Mouse (Mus musculus) heart, postnatal 14 days (tissue): ENCODE results near the gene Mrfap1. TPM values are rescaled to one million over a fixed set of nuclear protein-coding genes. Genes with fewer than 3 reads are reported as not detected.
A peak's percentile ranks its signal among the peaks of the same experiment; 100 is the strongest.
"Not testable (repeated sequence)": the region's sequence is repeated elsewhere in the genome, so short reads cannot be mapped to it uniquely, and the experiment has no call there.

Experiments used
- DNase-seq, 2 experiments: peaks; one replicate each; pipeline ENCODE4 v3.0.0; 2021 to 2022
- intact Hi-C: fragments of 180-260 bp; cut with DNase I; formaldehyde crosslinking; loops from one replicate; pipeline ENCODE4 v1.15.1; 2025
- total RNA-seq, 2 experiments: library from RNA; stranded (reverse); gene quantifications; 2 replicates each; pipeline ENCODE4 v1.2.3; 2021

The Mrfap1 gene
- total RNA-seq, 2 experiments from 2014 or later = 270 to 275 TPM

GRCm38 (mm10) chr5:36795647-36796295 is 801 bp downstream of the Mrfap1 start:
- peak; percentile 75 to 77 for DNase-seq
- intact Hi-C loops = not testable (repeated sequence)

- no peak for DNase-seq
- intact Hi-C loops = loop anchor here (5.0 kb wide), 1 partner anchor 95 kb away; the partner anchor contains the start of gene D5Ertd579e
These were observed 4.7 kb downstream of the Mrfap1 start for GRCm38 (mm10) chr5:36791861-36792260.

GRCm38 (mm10) chr5:36786052-36786451 is 10.5 kb downstream of the Mrfap1 start:
- no peak for DNase-seq
- intact Hi-C loops = no loop called here

- no peak for DNase-seq
- intact Hi-C loops = no loop called here
These were observed 17.1 kb downstream of the Mrfap1 start for GRCm38 (mm10) chr5:36779512-36779911.

GRCm38 (mm10) chr5:36778901-36779300 is 17.7 kb downstream of the Mrfap1 start:
- intact Hi-C loops = no loop called here
- DNase-seq = no peak

GRCm38 (mm10) chr5:36777186-36777585 is 19.4 kb downstream of the Mrfap1 start:
- no peak for DNase-seq
- intact Hi-C loops = no loop called here

GRCm38 (mm10) chr5:36776021-36776575 is 20.5 kb downstream of the Mrfap1 start:
- peak in 1 of 2 experiments; percentile 18 for DNase-seq
- intact Hi-C loops = no loop called here

- DNase-seq = no peak
- intact Hi-C loops = no loop called here
These were observed 21.3 kb downstream of the Mrfap1 start for GRCm38 (mm10) chr5:36775317-36775716.

GRCm38 (mm10) chr5:36772586-36772985 is 24.0 kb downstream of the Mrfap1 start:
- DNase-seq = no peak
- intact Hi-C loops = no loop called here

- intact Hi-C loops = no loop called here
- DNase-seq = no peak
These were observed 27.0 kb downstream of the Mrfap1 start for GRCm38 (mm10) chr5:36769603-36770002.

GRCm38 (mm10) chr5:36766958-36767703 is 29.4 kb downstream of the Mrfap1 start:
- no peak for DNase-seq
- intact Hi-C loops = no loop called here

GRCm38 (mm10) chr5:36759848-36760247 is 36.7 kb downstream of the Mrfap1 start:
- intact Hi-C loops = loop anchor here (5.0 kb wide), 1 partner anchor 67 kb away; no protein-coding TSS in a partner anchor
- DNase-seq = no peak

GRCm38 (mm10) chr5:36757033-36757432 is 39.5 kb downstream of the Mrfap1 start:
- no peak for DNase-seq
- intact Hi-C loops = no loop called here

- intact Hi-C loops = no loop called here
- DNase-seq = no peak
These were observed 46.2 kb downstream of the Mrfap1 start for GRCm38 (mm10) chr5:36750119-36751078.

GRCm38 (mm10) chr5:36748536-36749061 is 48.0 kb downstream of the Mrfap1 start, which contains the start of gene Bloc1s4:
Bloc1s4 (minus strand) TSS chr5:36748650.
- intact Hi-C loops = loop anchor here (10.0 kb wide), 1 partner anchor 164 kb away; no protein-coding TSS in a partner anchor
- DNase-seq = peak; percentile 89 to 94

- no peak for DNase-seq
- intact Hi-C loops = loop anchor here (10.0 kb wide), 1 partner anchor 163 kb away; no protein-coding TSS in a partner anchor
These were observed 48.6 kb downstream of the Mrfap1 start for GRCm38 (mm10) chr5:36747794-36748535.

- DNase-seq = no peak
- intact Hi-C loops = loop anchor here (10.0 kb wide), 1 partner anchor 162 kb away; no protein-coding TSS in a partner anchor
These were observed 49.5 kb downstream of the Mrfap1 start for GRCm38 (mm10) chr5:36747071-36747470.
